Mouse (Mus musculus) lung, postnatal 4 days (tissue): ENCODE measurements around the gene Ackr2.
A peak's percentile ranks its signal among the peaks of the same experiment; 100 is the strongest.

Experiments
- DNase-seq, 2 experiments: peaks; one replicate each; pipeline ENCODE4 v3.0.0; 2021

Gene Ackr2

GRCm38 (mm10) chr9:121892057-121892687 lies 6.0 kb upstream of the Ackr2 start:
- DNase-seq: peak in 1 of 2 experiments; percentile 19

DNA sequence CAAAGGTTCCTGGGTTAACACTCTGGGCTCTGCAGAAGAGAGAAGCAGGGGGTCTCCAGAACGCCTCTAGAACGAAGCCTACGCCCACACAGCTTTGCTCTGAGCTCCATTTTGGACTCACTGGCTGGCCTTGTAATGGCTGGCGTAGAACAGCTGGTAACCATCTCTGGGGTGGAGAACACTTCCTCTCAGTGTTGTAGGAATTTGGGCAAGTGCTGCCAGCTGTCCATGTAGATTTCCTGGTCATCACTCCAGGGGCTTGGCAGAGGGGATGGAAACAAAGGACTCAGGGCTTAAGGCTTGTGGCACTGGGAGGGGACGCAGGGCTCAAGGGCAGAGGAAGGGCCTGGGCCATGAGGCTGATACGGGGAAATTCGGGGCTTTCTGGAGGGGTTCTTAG lies 3.7 kb upstream of the Ackr2 start:
- DNase-seq: peak; percentile 50 to 80

GRCm38 (mm10) chr9:121895392-121895993 lies 2.7 kb upstream of the Ackr2 start:
- peak; percentile 66 to 90 for DNase-seq

DNA sequence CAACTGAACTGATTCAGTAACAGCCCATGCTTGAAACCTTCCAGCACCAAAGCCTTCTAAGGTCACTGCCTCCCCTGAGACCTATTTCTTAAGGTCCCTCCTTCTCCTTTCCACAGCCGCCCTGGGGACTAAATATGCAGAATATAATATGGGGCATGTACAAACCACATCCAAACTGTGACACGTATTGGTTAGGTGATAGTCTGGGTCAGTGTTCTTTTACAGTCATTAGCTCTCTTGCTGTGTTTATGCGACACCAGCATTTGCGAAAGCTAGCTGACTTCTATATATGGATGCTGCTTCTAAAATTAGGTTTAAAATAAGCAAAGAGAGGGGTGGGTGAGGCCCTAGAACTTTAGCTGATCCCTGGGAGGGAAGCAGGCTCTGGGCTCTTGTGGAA lies 1.3 kb upstream of the Ackr2 start:
- peak in 1 of 2 experiments; percentile 27 for DNase-seq

DNA sequence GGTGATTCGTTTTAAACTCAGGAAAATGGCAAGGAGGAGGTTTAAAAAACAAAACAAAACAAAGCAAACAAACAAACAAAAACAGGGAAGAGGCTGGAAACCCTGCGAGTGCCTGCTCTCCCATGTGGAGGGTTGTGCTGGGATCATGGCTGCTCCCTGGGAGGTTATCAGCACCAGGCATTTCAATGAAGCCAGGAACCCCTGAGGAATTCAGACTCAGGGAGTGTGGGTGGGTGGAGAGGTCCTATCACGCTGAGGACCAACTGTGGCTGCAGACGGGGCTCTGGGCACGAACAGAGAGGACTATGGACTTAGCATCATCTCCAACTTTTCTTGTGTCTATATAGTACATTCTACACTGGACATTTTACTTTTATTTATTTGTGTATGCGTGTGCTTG lies 1.2 kb downstream of the Ackr2 start:
- DNase-seq: peak in 1 of 2 experiments; percentile 14

DNA sequence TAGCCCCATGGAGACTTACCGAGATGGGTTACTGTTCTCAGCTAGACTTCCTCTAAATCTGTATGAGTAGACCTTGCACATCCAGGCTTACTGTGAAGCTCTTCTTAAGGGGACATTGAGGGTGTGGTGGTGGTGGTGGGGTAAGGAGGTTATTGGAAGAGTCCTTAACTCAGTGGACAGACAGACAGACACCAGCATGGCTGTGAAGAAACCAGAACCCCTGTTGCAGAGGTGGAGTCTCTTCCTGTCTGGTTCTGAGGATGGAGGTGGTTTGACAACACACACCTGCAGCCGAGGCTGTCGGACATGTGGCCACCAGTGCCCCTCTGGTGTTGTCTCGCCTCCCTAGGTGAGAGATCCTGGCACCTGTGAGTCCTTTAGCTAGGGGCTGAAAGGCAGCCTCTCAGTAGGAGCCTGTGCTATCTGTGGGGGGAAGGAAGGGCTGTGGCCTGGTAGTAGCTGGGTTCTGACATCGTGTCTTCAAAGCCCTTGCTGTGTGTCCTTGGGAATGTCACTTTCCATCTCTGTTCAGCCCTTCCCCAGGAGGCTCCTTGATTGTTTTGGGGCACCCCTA lies 2.2 kb downstream of the Ackr2 start:
- DNase-seq: peak in 1 of 2 experiments; percentile 13

DNA sequence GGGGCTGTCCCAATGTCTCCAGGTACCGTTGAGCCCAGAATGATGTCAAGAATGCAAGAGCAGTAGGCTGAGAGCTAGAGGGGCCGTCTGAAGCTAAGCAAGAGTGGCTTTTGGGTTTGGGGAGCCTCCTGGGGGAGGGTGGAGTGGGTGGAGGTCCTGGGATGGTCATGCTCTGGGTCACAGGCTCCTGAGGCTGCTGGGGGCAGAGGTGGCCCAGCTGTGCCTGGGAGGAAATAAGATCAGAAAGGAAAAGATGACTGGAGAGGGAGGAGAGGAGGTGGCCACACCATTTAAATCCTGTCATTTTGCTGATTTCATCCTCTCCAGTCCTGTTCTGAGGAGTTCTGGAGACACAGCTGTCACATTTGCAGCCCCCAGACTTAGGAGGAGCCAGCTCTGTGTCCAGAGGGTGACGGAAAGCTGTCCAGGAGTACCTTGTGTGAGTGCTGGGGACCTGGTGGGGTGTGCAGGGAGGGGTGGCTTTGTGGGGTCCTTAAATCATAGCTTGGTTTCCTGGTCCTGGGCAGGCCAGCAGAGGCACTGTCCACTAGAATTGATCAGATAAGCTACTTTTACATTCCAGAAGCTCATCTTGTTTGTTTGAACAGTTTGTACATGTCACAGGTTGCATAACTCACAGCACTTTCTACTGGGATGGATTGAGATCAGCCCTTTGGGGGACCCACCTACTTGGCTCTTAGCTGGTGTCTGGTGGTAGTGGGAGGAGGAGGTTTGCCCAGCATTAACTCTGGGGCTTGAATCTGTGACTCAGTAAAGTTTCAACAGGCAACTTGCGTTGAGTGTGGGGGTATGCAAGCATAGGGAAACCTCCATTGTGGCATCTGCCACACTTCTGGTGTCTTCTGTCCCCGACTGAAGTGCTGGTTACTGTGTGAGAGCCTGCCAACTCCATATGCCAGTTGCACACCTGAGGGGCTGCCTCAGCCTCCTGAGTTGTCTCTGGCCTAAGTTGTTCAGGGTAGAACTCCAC lies 3.9 kb downstream of the Ackr2 start:
- peak in 1 of 2 experiments; percentile 14 for DNase-seq

DNA sequence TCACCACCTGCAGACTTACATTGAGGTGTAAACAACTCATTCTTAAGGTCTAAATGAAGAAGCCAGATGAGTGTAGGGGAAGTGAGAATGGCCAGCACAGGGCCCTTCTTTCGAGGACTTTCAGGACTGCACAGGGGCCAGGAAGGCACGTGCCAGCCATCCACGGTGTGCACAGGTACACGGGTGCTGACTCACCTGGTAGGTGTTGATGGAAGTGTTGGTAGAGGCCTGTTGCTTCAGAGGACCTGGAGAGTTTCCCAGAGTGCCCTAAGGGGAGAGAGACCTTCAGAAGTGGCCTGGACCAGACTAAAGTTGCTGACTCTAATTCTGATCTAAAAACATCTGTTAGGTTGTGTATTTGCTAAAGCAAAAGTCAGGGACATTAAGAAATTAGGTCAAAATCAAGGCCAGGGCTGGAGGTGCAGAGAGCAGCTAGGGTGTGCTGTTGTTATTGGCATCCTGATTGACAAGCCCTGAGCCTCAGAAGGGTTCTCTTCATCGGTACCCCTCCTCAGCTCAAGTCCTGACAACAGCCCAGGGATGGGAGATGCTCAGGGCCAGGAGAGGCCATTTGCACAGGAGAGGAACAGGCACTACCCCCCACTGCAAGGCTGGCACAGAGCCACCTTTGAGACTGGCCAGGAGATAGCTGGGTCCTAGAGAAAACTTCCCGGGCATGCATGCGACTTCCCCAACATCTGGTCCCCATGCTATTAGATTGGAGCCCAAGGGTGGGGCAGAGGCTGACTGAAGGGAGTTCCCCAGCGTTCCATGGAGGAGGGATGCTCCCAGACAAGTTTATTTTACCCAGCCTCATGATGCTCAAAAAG lies 5.5 kb downstream of the Ackr2 start:
- peak in 1 of 2 experiments; percentile 21 for DNase-seq

- DNase-seq: no peak
These were observed 6.2 kb downstream of the Ackr2 start for GRCm38 (mm10) chr9:121904319-121904718.

GRCm38 (mm10) chr9:121904946-121905345 lies 6.8 kb downstream of the Ackr2 start:
- DNase-seq: no peak

GRCm38 (mm10) chr9:121905556-121906185 lies 7.5 kb downstream of the Ackr2 start:
- peak in 1 of 2 experiments; percentile 15 for DNase-seq

DNA sequence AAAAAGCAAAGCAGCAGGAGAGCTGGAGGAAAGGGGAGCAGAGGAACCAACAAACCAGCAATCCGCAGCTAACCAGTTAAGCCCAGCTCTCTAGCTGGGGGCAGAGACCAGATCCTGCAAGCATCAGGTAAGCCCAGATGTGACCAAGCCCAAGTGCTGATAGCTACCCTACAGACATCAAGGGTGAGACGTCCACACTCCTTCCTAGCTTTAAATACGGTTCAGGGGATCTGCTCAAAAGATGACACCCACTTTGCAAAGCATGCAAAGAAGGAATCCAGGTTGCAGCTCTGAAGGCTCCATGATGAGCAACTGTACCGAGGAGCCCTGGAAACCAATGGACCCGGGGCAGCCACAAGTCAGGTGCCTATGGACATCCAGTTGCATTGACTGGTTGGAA lies 8.3 kb downstream of the Ackr2 start:
- DNase-seq: peak in 1 of 2 experiments; percentile 10

DNA sequence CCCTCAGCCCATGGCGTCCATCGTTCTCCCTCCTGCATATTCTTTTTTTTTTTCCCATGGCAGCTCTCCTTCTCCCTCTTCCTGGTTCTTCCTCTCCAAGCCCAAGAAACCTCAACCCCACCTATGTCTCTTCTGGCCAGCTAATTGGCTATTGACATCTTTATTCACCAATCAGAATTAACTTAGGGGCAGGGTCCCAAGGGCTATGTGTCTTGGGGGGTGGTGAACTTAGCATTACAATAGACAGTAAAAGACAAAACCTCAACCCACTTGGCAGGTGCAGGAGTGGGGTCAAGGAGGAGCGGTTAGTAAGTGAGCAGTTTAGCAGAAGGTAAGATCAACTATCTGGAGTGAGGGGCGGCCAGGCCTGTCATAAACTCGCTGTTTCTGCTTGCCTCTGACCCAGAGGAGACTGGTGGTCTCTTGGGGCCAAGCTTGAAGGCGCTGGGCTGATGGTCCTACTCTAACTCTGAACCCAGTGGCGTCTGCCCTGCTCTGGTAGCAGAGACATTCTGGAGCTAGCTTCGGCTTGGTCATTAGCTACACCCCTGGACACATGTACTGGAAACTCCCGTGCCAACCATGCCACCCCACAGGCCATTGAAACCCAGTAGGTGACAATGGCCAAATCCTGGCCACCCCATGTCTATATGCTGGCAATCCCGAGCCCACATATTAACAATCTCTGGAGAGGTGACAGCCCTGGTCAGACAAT lies 9.4 kb downstream of the Ackr2 start:
- DNase-seq: peak in 1 of 2 experiments; percentile 13

DNA sequence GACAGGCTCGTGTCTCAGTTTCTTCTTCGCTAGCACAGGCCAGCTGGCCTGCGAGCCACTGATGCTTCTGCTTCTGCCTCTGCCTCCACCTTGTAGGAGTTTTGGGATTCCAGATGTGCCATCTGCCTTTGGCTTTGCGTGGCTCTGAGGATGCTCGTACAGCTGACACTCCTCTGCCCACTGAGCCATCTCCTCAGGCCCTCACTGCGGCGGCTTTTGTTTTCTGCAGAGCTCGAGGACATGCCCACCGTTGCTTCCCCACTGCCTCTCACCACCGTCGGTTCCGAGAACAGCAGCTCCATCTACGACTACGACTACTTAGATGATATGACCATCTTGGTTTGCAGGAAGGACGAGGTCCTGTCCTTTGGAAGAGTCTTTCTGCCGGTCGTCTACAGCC lies 10.2 kb downstream of the Ackr2 start:
- DNase-seq: no peak

GRCm38 (mm10) chr9:121909635-121910034 lies 11.5 kb downstream of the Ackr2 start:
- no peak for DNase-seq

DNA sequence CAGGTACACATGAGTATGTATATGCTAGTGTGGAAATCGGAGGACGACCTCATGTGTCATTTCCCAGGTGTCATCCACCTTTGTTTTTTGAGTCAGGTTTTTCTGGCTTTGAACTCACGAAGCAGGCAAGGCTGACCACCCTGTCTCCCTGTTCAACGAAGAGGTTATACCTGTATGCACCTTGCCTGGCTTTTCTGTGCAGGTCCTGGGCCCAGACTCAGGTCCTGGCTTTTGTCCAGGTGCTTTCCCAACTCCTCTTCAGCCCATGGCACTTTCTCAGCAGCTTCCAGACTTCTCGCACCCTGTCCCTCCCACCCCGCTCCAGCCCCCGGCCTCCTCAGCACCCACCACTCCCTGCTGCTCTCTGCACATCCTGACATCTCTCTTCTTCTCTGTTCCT lies 13.0 kb downstream of the Ackr2 start:
- no peak for DNase-seq

DNA sequence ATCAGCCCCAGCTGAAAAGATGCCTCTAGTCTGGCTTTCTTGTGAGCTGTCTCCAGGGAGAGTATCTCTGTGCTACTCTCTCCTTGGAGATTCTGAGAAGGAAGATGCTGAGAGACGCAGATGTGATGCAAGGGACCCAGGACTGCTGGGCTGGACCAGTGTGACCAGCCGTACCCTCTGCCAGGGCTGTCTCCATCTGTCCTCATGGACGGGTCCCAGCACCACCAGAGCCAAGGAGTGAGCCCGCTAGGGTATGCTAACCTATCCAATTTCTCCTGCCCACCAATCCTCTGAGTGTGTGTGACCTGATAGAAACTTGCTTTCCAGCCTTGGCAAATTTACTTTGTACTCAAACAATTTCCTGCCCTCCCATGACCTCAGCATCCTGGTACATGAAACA lies 14.6 kb downstream of the Ackr2 start:
- no peak for DNase-seq

DNA sequence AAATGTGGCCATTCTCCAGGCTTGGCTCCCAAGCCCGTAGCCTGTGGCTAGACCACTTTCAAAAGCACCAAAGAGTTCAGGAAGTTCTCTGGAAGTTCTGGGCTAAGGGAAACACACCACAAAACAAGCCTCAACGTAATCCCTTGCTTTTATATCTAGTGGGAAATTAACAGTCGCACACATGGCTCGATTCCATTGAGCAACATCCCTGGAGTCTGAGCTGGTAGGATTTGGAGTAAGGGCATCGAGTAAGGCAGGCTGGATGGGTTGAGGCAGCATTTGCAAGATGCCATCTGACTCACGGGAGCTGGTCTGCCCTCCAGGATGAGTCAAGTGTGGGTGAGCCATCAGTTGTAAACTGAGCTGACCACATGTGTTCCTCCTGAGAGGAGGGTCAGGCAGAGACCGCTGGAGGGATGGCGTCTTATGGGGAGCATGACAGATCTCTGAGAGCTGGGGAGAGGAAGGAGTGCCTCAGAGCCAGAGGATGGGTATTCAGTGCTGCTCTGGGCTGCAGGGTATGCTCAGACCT lies 16.1 kb downstream of the Ackr2 start:
- peak in 1 of 2 experiments; percentile 15 for DNase-seq

GRCm38 (mm10) chr9:121915056-121915455 lies 16.9 kb downstream of the Ackr2 start:
- no peak for DNase-seq

DNA sequence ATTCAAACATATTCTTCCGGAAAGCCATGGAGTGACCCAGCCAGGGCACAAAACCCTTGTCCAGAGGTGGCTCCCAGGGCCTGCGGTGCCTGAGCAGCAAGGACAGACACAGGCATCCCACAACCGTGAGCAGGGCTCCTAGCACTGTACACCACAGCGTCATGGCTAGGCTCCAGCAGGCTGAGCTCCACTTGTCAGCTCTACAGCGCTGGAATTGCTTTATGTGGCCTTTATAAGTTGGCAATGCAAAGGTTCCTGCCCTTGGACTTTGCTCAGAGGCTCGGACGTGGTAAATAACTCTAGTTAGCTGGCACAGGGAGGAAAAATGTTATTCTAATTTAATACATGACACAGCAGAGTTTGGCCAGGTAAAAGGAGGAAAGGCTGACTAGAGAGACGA lies 17.9 kb downstream of the Ackr2 start, which contains the start of gene Cyp8b1:
Cyp8b1 (minus strand) TSS at position 204 of the 400 bp plus-strand sequence.
- no peak for DNase-seq
